Mouse (Mus musculus): ENCODE results near the gene Olfr348. TPM values are rescaled to one million over a fixed set of nuclear protein-coding genes. Genes with fewer than 3 reads are reported as not detected.

Olfr348 gene
- not detected in 2 replicates for polyA plus RNA-seq (2011; ENCODE audit: insufficient read depth, insufficient read length, low replicate concordance, missing spikeins)

DNA sequence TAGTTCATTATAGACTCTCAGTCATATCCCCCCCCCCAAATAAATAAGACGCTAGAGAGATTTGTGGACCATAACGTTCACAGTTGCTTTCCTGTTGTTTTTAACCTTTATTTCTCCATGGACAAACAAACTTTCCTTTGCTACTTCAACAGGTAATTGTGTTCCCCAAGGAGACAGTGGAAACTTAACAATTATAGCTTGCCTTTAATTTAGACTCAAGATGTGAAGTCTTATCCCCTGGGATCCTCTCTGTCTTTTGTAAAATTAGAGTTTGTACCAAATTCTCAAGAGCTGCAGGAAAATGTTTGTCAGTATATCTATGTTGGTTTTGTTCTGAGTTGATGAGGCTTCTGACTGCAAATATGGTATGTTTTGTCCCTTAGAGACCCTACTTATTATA lies at the start of gene Olfr348:
Olfr348 (plus strand) TSS at position 301 of the 400 bp plus-strand sequence.
- no peak within 1 kb of the TSS for H3K4me3 ChIP-seq (replicated peaks; ENCODE audit: control insufficient read depth, low read depth, low read length)
- H3K27ac ChIP-seq (ENCODE audit: control insufficient read depth, insufficient read depth, low read depth, low read length, poor library complexity), result no peak within 1 kb of the TSS
- TF ChIP-seq POLR2A (IDR thresholded peaks at IDR 0.05; ENCODE audit: borderline replicate concordance, control insufficient read depth, low read depth, low read length), result no peak
- 50% methylated on average over 2 of the region's 2 CpGs for WGBS
- H3K4me1 ChIP-seq (ENCODE audit: control insufficient read depth, insufficient read depth, low read length), result no peaks in the 10 kb centered on the region

GRCm38 (mm10) chr2:36736226-36736625 lies 47.9 kb upstream of the Olfr348 start:
- 47% methylated on average over 3 of the region's 3 CpGs for WGBS
- H3K4me3 ChIP-seq (replicated peaks; ENCODE audit: control insufficient read depth, low read depth, low read length), result no peak overlapping the region
- H3K27ac ChIP-seq (ENCODE audit: control insufficient read depth, insufficient read depth, low read depth, low read length, poor library complexity), result no peak overlapping the region
- no peaks in the 10 kb centered on the region for H3K4me1 ChIP-seq (ENCODE audit: control insufficient read depth, insufficient read depth, low read length)
- no peak for TF ChIP-seq CTCF (IDR thresholded peaks at IDR 0.05; ENCODE audit: control insufficient read depth, insufficient read depth, low read length)
- no peak for TF ChIP-seq POLR2A (IDR thresholded peaks at IDR 0.05; ENCODE audit: borderline replicate concordance, control insufficient read depth, low read depth, low read length)

DNA sequence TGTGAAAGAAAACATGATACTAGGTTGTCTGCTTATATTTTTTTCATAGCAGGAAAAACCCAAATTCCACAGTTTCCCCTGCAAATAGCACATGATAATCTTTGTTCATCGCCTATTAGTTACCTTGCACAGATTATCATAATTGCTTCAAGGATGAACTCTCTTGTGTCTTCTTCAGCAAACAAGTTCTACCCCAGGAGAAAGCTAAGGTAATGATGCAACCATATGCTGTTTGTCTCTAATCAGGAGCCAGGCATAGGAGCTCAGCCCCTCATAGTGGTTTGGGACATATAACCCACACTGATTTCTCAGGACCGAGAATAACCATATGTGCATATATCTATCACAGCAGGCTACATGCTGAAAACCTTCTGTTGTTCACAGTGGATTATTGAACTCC lies 6.2 kb downstream of the Olfr348 start, which contains the start of gene Olfr50:
Olfr50 (plus strand) TSS at position 301 of the 400 bp plus-strand sequence.
- Histone ChIP-seq H3K4me1 (ENCODE audit: control insufficient read depth, insufficient read depth, low read length) (no peaks in the 10 kb centered on the region), H3K27ac (ENCODE audit: control insufficient read depth, insufficient read depth, low read depth, low read length, poor library complexity) (no peak within 1 kb of the TSS), H3K4me3 (replicated peaks; ENCODE audit: control insufficient read depth, low read depth, low read length) (no peak within 1 kb of the TSS)
- TF ChIP-seq CTCF (IDR thresholded peaks at IDR 0.05; ENCODE audit: control insufficient read depth, insufficient read depth, low read length) (no peak), POLR2A (IDR thresholded peaks at IDR 0.05; ENCODE audit: borderline replicate concordance, control insufficient read depth, low read depth, low read length) (no peak)
- 67% methylated on average over 2 of the region's 2 CpGs for WGBS

DNA sequence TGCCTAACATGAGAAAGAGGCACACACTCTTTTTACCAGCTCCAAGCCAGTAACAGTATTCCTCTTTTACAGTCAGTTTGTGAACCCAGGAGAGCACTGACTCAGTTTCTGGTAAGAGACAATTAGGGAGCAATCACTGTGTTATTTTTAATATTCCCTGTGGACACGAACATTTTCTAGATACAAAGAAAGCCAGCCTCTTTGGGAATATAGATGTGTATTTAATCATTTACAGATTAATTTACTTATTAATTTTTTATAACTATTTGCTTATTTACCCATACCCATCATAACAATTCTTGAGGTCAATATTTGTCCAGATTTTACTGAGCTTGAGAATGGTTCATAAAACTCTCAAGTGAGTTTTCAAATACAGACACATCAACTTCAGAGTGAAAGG lies 32.9 kb downstream of the Olfr348 start, which contains the start of gene Olfr3:
Olfr3 (minus strand) TSS at position 101 of the 400 bp plus-strand sequence.
- no peaks in the 10 kb centered on the region for H3K4me1 ChIP-seq (ENCODE audit: control insufficient read depth, insufficient read depth, low read length)
- H3K27ac ChIP-seq (ENCODE audit: control insufficient read depth, insufficient read depth, low read depth, low read length, poor library complexity), result no peak within 1 kb of the TSS
- H3K4me3 ChIP-seq (replicated peaks; ENCODE audit: control insufficient read depth, low read depth, low read length), result no peak within 1 kb of the TSS
- 72% methylated on average over 1 of the region's 1 CpGs for WGBS
- TF ChIP-seq CTCF (IDR thresholded peaks at IDR 0.05; ENCODE audit: control insufficient read depth, insufficient read depth, low read length) (no peak), POLR2A (IDR thresholded peaks at IDR 0.05; ENCODE audit: borderline replicate concordance, control insufficient read depth, low read depth, low read length) (no peak)

Other genes with a start within 250 kb of the Olfr348 start
- 0.16 and 0.77 TPM in 2 replicates for gene Olfr344, start 217.6 kb upstream of the Olfr348 start, polyA plus RNA-seq (2011; ENCODE audit: insufficient read depth, insufficient read length, low replicate concordance, missing spikeins)
- gene Olfr345, start 144.2 kb upstream of the Olfr348 start, polyA plus RNA-seq (2011; ENCODE audit: insufficient read depth, insufficient read length, low replicate concordance, missing spikeins), result not detected in 2 replicates
- gene Olfr346, start 98.5 kb upstream of the Olfr348 start, polyA plus RNA-seq (2011; ENCODE audit: insufficient read depth, insufficient read length, low replicate concordance, missing spikeins), result not detected in 2 replicates
- gene Olfr347, start 52.4 kb upstream of the Olfr348 start, polyA plus RNA-seq (2011; ENCODE audit: insufficient read depth, insufficient read length, low replicate concordance, missing spikeins), result not detected in 2 replicates
- 1.3 TPM in 1 of 2 replicates, not detected in the other for gene Olfr50, start 6.3 kb downstream of the Olfr348 start, polyA plus RNA-seq (2011; ENCODE audit: insufficient read depth, insufficient read length, low replicate concordance, missing spikeins)
- not detected in 2 replicates for gene Olfr3, start 32.8 kb downstream of the Olfr348 start, polyA plus RNA-seq (2011; ENCODE audit: insufficient read depth, insufficient read length, low replicate concordance, missing spikeins)
- gene Olfr350, start 62.0 kb downstream of the Olfr348 start, polyA plus RNA-seq (2011; ENCODE audit: insufficient read depth, insufficient read length, low replicate concordance, missing spikeins), result not detected in 2 replicates
- not detected in 2 replicates for gene Olfr351, start 78.4 kb downstream of the Olfr348 start, polyA plus RNA-seq (2011; ENCODE audit: insufficient read depth, insufficient read length, low replicate concordance, missing spikeins)
- gene Olfr352, start 84.2 kb downstream of the Olfr348 start, polyA plus RNA-seq (2011; ENCODE audit: insufficient read depth, insufficient read length, low replicate concordance, missing spikeins), result 0.57 and 1.2 TPM in 2 replicates
- not detected in 2 replicates for gene Olfr353, start 108.7 kb downstream of the Olfr348 start, polyA plus RNA-seq (2011; ENCODE audit: insufficient read depth, insufficient read length, low replicate concordance, missing spikeins)
- not detected in 2 replicates for gene Olfr354, start 121.4 kb downstream of the Olfr348 start, polyA plus RNA-seq (2011; ENCODE audit: insufficient read depth, insufficient read length, low replicate concordance, missing spikeins)
- not detected in 2 replicates for gene Olfr355, start 144.6 kb downstream of the Olfr348 start, polyA plus RNA-seq (2011; ENCODE audit: insufficient read depth, insufficient read length, low replicate concordance, missing spikeins)
- gene Olfr356, start 152.8 kb downstream of the Olfr348 start, polyA plus RNA-seq (2011; ENCODE audit: insufficient read depth, insufficient read length, low replicate concordance, missing spikeins), result not detected in 2 replicates
- not detected in 2 replicates for gene Olfr357, start 209.6 kb downstream of the Olfr348 start, polyA plus RNA-seq (2011; ENCODE audit: insufficient read depth, insufficient read length, low replicate concordance, missing spikeins)
- gene Olfr358, start 225.1 kb downstream of the Olfr348 start, polyA plus RNA-seq (2011; ENCODE audit: insufficient read depth, insufficient read length, low replicate concordance, missing spikeins), result not detected in 2 replicates

Measured in bone marrow, adult 2 months (tissue).